Mouse (Mus musculus): ENCODE measurements at regions not wholly inside any gene's neighbourhood (a gene's known extent, or its start where the extent isn't known, plus 50 kb on each side); places are given as distances from the start of the nearest gene placed in this dataset.

DNA sequence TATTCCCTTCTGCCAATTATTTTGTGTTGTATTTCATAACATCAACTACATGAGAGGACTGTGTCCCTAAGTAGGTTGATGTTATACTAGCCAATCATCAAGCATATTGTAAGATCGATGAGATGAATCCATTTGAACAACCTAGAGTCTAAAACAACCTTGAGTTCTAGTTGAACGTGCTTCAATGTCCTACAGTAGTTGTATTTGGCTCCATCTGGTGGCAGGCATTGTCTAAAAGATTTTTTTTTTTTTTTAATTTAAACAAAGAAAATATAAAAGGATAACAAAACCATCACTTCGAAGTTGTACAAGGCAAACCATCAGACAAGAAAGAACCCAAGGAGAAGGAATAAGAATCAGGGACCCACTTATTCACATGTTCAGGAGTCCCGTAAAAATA, 114.4 kb downstream of the Pih1d3 start:
- Histone ChIP-seq H3K4me2 (ENCODE audit: low read length) (no peak overlapping the region), H3K9me3 (ENCODE audit: control insufficient read depth, low read length) (no peaks in the 10 kb centered on the region), H3K36me3 (ENCODE audit: control insufficient read depth, insufficient read depth, low read length) (no peaks in the 10 kb centered on the region), H3K27me3 (ENCODE audit: control insufficient read depth, insufficient read depth, low read length) (no peaks in the 10 kb centered on the region), H3K4me3 (replicated peaks; ENCODE audit: low read depth, low read length) (no peak overlapping the region), H3K4me1 (ENCODE audit: control insufficient read depth, insufficient read depth, low read length) (no peaks in the 10 kb centered on the region), H3K27ac (replicated peaks; ENCODE audit: low read depth, low read length) (no peak overlapping the region), H3K9ac (replicated peaks; ENCODE audit: low read length) (no peak overlapping the region)
- WGBS = 66% methylated on average over 4 of the region's 4 CpGs
- ATAC-seq (ENCODE audit: low FRiP score, low TSS enrichment) (peak; percentile 34; the same call in 1 of the 2 replicates), DNase-seq (peak; percentile 50)

DNA sequence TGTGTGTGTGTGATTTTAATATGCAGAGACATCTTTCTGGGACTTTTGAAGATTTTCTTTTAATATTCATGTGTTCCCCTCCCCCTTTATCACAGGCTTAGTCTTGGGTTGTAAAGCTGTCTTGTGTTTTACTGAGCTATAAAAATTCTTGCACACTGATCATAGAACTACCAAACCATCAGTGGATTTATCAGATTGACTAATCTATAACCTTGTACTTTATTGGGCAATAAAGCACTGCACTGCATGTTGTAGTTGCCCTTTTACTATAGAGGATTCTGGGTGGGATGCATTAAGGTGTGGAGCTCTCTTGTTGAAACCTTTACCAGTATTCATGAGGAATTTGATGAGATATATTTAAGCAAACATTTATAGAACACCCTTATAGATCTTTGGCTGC, 141.3 kb downstream of the Pih1d3 start:
- Histone ChIP-seq H3K4me1 (ENCODE audit: control insufficient read depth, insufficient read depth, low read length) (no peaks in the 10 kb centered on the region), H3K36me3 (ENCODE audit: control insufficient read depth, insufficient read depth, low read length) (no peaks in the 10 kb centered on the region), H3K4me2 (ENCODE audit: low read length) (no peak overlapping the region), H3K27me3 (ENCODE audit: control insufficient read depth, insufficient read depth, low read length) (no peaks in the 10 kb centered on the region), H3K9me3 (ENCODE audit: control insufficient read depth, low read length) (no peaks in the 10 kb centered on the region), H3K4me3 (replicated peaks; ENCODE audit: low read depth, low read length) (no peak overlapping the region), H3K9ac (replicated peaks; ENCODE audit: low read length) (no peak overlapping the region), H3K27ac (replicated peaks; ENCODE audit: low read depth, low read length) (no peak overlapping the region)
- ATAC-seq (ENCODE audit: low FRiP score, low TSS enrichment) (no peak), DNase-seq (no peak)

DNA sequence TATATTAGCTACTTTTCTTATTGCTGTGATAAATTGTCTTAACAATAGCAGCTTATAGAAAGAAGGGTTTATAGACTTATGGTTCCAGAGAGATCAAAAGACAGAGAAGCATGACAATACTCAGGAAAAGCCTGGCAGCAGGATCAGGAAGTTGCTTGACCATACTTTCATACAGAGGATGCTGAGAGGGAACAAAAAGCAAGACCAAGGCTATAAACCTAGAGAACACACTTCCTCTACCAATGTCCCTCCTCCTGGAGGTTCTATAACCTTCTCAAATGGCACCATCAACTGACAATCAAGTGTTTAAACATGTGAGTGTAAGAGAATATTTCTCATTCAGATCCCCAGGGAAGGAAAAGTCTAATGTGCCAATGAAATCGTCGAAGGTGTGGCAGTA, 154.7 kb downstream of the Pih1d3 start:
- H3K4me1 ChIP-seq (ENCODE audit: control insufficient read depth, insufficient read depth, low read length) = no peaks in the 10 kb centered on the region
- ATAC-seq (ENCODE audit: low FRiP score, low TSS enrichment) (no peak), DNase-seq (no peak)
- no peak overlapping the region for H3K4me3 ChIP-seq (replicated peaks; ENCODE audit: low read depth, low read length)
- 85% methylated on average over 2 of the region's 2 CpGs for WGBS
- H3K36me3 ChIP-seq (ENCODE audit: control insufficient read depth, insufficient read depth, low read length) = no peaks in the 10 kb centered on the region
- no peaks in the 10 kb centered on the region for H3K27me3 ChIP-seq (ENCODE audit: control insufficient read depth, insufficient read depth, low read length)
- no peak overlapping the region for H3K27ac ChIP-seq (replicated peaks; ENCODE audit: low read depth, low read length)
- H3K4me2 ChIP-seq (ENCODE audit: low read length) = no peak overlapping the region
- no peaks in the 10 kb centered on the region for H3K9me3 ChIP-seq (ENCODE audit: control insufficient read depth, low read length)
- no peak overlapping the region for H3K9ac ChIP-seq (replicated peaks; ENCODE audit: low read length)

DNA sequence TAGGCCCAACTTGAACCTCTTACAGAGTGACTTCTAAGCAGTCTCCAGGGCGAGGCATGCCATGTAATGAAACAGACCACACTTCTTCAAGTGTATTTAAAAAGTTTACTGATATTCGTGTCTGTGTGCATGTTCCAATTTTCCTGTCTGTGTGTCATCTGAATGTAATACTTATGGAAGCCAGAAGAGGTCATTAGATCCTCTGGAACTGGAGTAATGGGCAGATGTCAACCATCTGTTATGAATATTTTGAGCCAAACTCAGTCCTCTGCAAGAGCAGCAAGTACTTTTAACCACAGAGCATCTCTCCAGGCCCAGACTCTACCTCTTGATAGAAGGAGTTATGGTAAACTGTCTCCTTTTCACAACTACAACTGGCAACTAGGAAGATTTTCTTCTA, 156.4 kb downstream of the Pih1d3 start:
- DNase-seq = peak; percentile 17
- 71% methylated on average over 2 of the region's 2 CpGs for WGBS
- H3K4me3 ChIP-seq (replicated peaks; ENCODE audit: low read depth, low read length) = no peak overlapping the region

DNA sequence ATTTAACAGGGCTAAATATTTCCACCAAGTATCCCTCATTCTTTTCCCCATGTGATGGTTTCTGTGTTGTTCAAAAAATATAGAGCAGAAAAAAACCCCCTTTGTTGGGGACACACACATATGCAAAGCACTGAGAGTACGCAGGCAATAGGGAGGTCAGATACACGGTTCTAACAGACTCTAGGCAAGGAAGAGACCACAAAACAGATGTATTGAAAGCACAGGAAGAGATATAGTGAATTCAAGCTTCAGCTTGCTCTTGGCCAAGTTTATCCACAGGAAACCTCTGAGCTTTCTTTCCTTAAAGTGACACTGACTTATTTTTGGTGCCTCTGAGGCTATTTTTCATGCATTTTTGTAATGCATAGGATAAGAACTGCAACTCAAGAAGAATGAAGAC, 157.7 kb downstream of the Pih1d3 start:
- WGBS = 83% methylated on average over 2 of the region's 2 CpGs
- DNase-seq = no peak
- Histone ChIP-seq H3K4me2 (ENCODE audit: low read length) (no peak overlapping the region), H3K36me3 (ENCODE audit: control insufficient read depth, insufficient read depth, low read length) (no peaks in the 10 kb centered on the region), H3K27ac (replicated peaks; ENCODE audit: low read depth, low read length) (no peak overlapping the region), H3K27me3 (ENCODE audit: control insufficient read depth, insufficient read depth, low read length) (no peaks in the 10 kb centered on the region), H3K4me3 (replicated peaks; ENCODE audit: low read depth, low read length) (no peak overlapping the region), H3K4me1 (ENCODE audit: control insufficient read depth, insufficient read depth, low read length) (no peaks in the 10 kb centered on the region), H3K9ac (replicated peaks; ENCODE audit: low read length) (no peak overlapping the region), H3K9me3 (ENCODE audit: control insufficient read depth, low read length) (no peaks in the 10 kb centered on the region)
- ATAC-seq (ENCODE audit: low FRiP score, low TSS enrichment) = no peak

More for the DNA sequence above, 156.4 kb downstream of the Pih1d3 start:
- no peaks in the 10 kb centered on the region for H3K9me3 ChIP-seq (ENCODE audit: control insufficient read depth, low read length)
- no peak overlapping the region for H3K4me2 ChIP-seq (ENCODE audit: low read length)
- H3K27me3 ChIP-seq (ENCODE audit: control insufficient read depth, insufficient read depth, low read length) = no peaks in the 10 kb centered on the region
- H3K4me1 ChIP-seq (ENCODE audit: control insufficient read depth, insufficient read depth, low read length) = no peaks in the 10 kb centered on the region
- no peak overlapping the region for H3K9ac ChIP-seq (replicated peaks; ENCODE audit: low read length)
- H3K27ac ChIP-seq (replicated peaks; ENCODE audit: low read depth, low read length) = no peak overlapping the region
- ATAC-seq (ENCODE audit: low FRiP score, low TSS enrichment) = no peak
- H3K36me3 ChIP-seq (ENCODE audit: control insufficient read depth, insufficient read depth, low read length) = no peaks in the 10 kb centered on the region

DNA sequence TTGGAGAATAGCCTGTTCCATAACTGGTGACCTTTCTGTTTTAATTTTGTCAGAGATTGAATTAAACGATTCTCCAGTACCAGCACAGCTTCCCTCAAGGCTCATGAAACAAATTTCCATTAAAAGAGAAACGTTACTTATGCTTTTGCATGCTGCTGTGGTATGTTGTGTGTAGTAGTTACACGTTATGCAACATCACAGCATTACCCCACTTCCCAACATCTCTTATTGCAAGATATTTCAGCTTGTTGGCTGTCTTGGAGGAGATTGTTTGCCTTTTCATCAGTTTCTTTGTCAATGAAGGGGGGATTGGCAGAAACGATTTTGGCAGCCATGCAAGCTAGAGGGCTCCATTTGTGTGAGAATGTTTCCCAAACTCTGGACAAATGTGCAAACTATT, 159.6 kb downstream of the Pih1d3 start:
- WGBS = 81% methylated on average over 4 of the region's 4 CpGs
- Histone ChIP-seq H3K9ac (replicated peaks; ENCODE audit: low read length) (no peak overlapping the region), H3K4me1 (ENCODE audit: control insufficient read depth, insufficient read depth, low read length) (no peaks in the 10 kb centered on the region), H3K4me3 (replicated peaks; ENCODE audit: low read depth, low read length) (no peak overlapping the region), H3K9me3 (ENCODE audit: control insufficient read depth, low read length) (no peaks in the 10 kb centered on the region), H3K27me3 (ENCODE audit: control insufficient read depth, insufficient read depth, low read length) (no peaks in the 10 kb centered on the region), H3K27ac (replicated peaks; ENCODE audit: low read depth, low read length) (no peak overlapping the region), H3K4me2 (ENCODE audit: low read length) (no peak overlapping the region), H3K36me3 (ENCODE audit: control insufficient read depth, insufficient read depth, low read length) (no peaks in the 10 kb centered on the region)
- DNase-seq (no peak), ATAC-seq (ENCODE audit: low FRiP score, low TSS enrichment) (no peak)

Measured in midbrain, embryonic 14.5 days (tissue).